Mouse (Mus musculus) layer of hippocampus, postnatal 10 days (tissue): ENCODE measurements around the gene Calm3. TPM values are rescaled to one million over a fixed set of nuclear protein-coding genes. Genes with fewer than 3 reads are reported as not detected.

Experiments used
- DNase-seq, 2 experiments: peaks; one replicate each; pipeline ENCODE4 v3.0.0; 2021; ENCODE audit warnings: low spot score in 2 of 2
- total RNA-seq, 2 experiments: library from RNA; stranded (reverse); gene quantifications; 2 replicates each; pipeline ENCODE4 v1.2.3; 2021

Calm3 gene
- total RNA-seq, 2 experiments from 2014 or later: 2,090 to 2,190 TPM

DNA sequence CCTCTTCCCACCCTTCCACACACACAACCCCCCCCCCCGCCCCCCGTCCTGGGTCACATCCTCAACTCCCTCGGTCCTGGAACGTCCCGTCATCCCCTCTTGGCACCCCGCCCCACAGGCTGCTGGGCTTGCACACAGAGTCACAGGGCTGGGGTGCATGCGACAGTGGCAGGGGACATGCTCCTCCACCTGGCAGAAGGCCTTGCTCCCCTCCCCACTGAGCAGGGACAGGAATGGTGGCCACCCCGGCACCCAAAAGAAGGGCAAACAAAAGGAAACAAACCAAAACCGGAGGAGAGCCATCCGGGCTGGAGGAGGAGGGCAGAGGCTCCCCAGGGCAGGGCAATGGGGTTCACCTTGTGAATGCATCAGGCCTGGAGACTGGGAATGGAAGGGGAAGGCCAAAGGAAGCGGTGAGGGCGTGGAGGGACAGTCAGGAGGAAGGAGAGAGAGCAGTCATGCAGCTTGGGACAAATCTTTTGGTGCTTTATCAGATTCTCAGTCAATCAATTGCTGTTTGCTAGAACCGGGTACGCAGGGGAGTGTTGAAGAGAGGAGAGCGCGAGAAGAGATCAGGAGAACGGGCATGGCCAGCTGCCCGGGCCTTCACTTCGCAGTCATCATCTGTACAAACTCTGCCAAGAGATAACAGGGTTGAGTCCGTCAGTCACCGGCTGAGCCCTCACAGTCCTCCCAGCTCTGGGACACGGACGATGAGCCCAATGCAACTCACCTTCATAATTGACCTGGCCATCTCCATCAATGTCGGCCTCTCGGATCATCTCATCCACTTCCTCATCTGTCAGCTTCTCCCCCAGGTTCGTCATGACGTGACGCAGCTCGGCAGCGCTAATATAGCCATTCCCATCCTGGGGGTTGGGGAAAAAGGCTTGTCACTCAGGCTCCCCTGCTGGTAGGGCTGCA lies 7.3 kb downstream of the Calm3 start:
- no peak for DNase-seq

- no peak for DNase-seq
These were observed 8.2 kb downstream of the Calm3 start for GRCm38 (mm10) chr7:16915461-16916340.

DNA sequence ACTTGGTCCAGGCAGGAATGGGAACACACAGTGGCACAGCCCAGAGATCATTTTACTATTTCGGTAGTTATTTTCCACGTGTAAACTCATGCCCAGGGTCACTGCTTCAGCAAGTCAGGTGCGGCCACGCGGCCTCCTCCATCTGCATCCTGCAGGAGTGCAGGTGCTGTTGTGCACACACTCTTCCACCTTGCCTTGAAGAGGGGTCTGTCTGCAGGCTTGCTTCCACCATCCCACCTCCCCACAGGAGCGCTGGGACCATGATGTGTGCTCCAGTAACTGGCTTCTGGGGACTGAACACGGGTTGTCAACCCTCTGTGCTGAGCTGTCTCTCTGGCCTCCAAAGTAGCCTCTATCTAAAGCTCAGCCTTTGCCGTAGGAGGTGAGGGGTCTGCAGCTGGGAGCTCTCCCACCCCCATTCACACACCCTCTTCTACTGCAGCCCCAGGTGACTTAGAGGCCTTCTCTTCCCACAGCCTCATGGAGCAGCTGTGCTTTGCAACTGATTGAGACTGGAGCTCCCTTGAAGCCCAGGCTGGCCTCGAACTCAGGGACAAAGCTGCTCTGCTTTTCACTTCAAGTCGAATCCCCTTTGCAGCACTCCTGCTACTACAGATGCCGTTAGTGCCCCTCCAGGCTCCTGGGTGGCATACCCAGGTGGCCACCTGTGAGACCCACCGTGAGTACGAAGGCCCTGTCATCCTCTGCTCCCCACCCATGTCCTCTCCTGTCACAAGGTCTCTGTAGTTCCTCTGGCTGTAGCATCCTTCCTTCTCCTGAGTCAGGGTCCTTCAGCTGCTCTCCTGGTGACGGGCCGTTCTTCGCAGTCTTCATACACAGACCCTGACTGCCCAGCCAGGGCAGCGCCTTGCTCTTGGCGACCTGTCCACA lies 9.2 kb downstream of the Calm3 start:
- DNase-seq: no peak

DNA sequence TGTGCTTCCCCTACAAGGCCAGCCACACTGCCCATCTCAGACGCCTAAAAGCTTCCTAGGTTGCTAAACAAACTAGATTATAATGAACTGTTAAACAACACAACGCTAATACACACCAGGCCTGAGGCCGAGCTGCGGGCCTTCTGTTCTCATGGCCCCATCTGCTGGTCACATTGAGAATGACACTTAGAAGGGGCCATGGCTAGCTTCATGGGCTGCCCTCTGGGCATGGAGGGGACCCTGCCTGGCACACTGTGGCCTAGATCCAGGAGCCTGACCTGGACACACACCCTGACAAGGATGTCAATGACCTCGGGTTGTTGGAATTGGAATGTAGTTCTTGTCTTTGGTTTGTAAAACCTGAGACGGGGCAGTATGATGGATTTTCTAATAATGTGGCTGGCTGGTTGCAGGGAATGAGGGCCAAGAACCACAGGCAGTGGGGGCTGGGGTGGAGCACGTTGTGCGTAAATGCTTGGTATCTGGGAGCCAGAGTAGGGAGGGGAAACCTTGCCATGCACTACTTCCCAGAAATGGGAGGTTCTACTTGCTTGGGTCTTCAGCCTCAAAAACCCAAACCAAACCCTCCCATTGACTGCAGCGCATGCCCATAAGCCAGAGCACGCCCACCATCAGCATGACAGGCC lies 10.0 kb downstream of the Calm3 start:
- peak; percentile 82 to 85 for DNase-seq

DNA sequence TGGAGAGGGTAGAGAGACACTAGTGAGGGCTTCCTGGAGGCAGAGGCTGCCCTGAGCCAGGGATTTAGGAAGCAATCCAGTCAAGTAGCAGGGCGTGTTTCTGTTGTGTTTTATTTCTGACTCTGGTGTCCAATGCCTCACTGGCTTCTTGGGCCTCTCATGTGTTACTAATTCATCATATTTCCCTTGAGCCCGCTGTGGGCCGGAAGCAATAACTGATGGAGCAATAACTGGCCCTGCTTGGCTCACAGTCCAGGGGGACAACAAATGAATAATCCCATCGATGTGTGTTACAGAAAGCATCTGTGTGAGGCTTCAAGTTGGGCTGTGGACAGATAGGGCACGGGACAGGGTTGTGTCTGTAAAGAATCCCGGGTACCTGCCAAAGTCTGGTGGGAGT lies 11.6 kb downstream of the Calm3 start:
- DNase-seq: no peak

GRCm38 (mm10) chr7:16911904-16912303 lies 12.0 kb downstream of the Calm3 start:
- DNase-seq: no peak

- DNase-seq: no peak
These were observed 14.0 kb downstream of the Calm3 start for GRCm38 (mm10) chr7:16909909-16910308.

DNA sequence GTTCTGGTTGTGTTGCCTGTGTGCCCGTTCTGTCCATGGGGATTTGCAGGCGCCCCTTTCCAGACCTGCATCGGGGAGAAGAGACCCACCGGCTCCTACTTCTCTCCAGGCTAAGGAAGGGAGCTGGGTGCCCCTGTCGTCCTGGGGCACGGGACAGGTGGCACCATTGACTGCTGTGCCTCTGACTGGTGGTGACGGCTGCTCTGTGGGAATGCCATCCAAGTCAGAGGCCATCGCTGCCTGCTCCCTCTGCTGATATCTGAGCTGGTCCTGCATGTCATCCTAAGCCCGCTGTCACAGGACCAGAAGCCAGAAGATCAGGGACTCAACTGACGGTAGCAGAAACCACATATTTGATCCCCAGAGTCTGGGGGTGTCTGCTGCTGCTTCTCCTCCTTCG lies 15.1 kb downstream of the Calm3 start:
- no peak for DNase-seq

DNA sequence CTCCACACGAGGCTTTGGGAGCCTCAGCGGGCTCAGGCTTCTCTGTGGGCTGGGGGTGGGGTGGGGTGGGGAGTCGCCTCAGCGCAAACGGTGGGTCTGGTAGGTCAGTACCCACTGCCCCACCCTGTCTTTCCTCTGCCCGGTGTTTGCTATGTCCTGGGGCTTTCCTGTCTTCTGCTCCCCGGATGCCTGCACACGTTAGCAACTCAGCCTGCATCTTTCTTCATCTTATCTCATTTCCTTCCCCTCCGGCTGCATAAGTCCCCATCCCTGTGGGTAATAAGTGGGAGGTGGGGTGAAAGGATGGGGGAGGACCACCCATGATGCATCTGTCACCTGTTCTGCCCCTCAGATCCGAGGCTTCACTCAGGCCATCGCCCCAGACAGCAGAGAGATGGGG lies 15.5 kb downstream of the Calm3 start:
- DNase-seq: no peak

GRCm38 (mm10) chr7:16907842-16908241 lies 16.1 kb downstream of the Calm3 start:
- DNase-seq: no peak

GRCm38 (mm10) chr7:16906889-16907559 lies 16.9 kb downstream of the Calm3 start:
- DNase-seq: no peak

DNA sequence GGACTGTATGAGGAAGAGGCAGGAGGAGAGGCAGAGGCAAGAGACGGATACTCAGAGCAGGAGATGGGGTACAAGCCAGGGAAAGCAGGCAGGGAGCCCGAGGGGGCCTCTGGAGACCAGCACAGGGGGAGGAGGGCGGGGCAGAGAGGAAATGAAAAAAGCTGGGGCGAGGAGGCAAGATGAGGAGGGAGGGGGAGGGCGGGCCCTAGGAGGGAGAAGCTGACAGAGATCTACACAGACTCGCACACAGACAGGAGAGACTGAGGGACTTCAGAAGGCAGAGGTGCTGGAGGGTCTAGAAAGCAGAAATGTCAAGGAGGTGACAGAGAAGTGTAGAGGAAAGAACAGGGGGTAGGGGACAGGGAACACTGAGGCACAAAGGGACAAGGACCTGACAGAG lies 17.6 kb downstream of the Calm3 start, which contains the start of gene Ptgir:
Gene Ptgir (plus strand): TSS at position 210 of the 400 bp plus-strand sequence.
- DNase-seq: no peak

- no peak for DNase-seq
These were observed 18.4 kb downstream of the Calm3 start for GRCm38 (mm10) chr7:16905491-16906021.

DNA sequence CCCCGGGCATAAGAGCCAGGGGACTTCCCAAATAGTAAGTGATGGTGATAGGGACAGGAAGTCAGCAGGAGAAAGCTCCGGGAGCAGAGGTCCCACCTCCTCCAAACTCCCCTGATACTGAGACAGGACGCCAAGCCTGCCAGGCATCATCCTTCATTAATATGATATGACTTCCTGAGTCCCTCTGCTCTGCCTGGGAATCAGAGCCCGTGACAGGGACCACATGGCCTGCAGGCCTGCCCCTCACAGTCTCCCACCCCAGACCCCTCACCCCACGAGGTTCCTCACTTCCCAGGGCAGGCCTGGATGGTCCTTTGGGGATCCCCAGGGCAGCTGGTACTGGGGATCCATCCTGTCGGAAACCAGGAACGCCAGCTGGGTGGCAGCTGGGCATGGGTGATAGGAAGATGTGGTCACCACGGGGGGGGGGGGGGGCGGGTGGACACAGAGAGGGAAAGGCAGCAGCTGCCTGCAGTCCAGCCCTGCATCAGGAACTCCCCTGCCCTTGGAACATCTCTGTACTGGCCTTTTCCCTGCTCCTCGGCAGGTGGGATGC lies 19.7 kb downstream of the Calm3 start:
- DNase-seq: no peak

- DNase-seq: no peak
These were observed 20.4 kb downstream of the Calm3 start for GRCm38 (mm10) chr7:16903439-16903955.

DNA sequence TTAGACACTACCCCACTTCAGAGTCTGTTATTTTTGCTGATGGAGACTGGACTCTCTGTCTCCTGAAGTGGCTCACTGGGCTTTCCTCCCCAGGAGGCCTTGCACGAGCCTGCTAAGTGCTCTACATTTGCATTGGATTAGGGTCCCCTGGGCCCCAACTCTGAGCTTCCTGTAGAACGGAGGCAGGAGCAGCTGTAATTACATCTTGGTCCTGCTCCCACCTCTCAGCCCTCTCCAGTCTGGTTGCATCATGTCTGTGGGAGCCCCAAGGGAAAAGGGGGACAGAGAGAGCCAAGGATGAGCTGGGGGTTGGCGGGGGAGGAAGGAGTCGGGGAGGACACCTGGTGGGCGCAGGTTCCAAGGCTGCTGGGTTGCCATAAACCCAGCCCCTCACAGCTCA lies 23.4 kb downstream of the Calm3 start:
- no peak for DNase-seq

DNA sequence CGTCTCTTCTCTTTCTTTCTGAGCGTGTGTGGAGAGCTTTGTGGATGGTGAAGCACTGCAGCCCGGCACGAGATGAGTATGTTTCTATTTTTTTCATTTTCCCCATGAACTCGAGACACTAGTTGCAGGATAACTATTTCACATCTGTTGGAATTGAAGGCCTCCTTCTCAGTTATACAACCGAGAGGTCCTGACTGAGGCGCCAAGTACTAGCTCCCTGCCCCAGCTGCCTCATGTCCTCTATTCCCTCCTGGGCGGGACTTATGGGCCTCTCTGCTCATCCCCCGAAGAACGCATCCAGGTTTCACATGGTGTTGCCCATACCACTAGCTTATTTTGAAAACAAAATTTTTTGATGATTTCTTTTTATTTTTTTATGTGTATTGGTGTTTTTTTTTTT lies 28.4 kb downstream of the Calm3 start:
- no peak for DNase-seq

DNA sequence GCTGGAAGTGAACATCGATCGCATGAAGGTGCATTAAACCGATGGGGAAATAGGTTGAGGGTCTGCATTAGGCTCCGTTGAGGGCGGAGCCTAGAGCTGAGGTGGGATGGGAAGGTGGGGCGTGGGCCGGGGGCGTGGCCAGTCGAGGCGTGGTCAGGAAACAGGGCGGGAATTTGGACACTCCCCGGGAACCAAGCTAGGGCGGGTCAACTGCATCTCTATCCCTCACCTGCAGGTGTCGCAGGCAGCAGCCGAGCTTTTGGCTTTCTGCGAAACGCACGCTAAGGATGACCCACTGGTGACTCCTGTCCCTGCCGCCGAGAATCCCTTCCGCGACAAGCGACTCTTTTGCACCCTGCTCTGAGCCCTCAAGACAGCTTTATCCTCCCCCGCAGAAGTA lies 28.9 kb downstream of the Calm3 start:
- peak; percentile 74 to 79 for DNase-seq

- no peak for DNase-seq
These were observed 29.6 kb downstream of the Calm3 start for GRCm38 (mm10) chr7:16894279-16894678.
